Mouse (Mus musculus) lung, embryonic 14.5 days (tissue): ENCODE data around the gene Clic1. TPM values are rescaled to one million over a fixed set of nuclear protein-coding genes. Genes with fewer than 3 reads are reported as not detected.

Source experiments
- ATAC-seq: fragments of 200-750 bp; cut with Nextera tagmentation; 2 replicates; pipeline ENCODE4 v1.8.0; 2017; ENCODE audit warnings: mild to moderate bottlenecking, moderate TSS enrichment, moderate library complexity; ENCODE audit not compliant: insufficient read depth
- DNase-seq: peaks from one replicate; pipeline ENCODE4 v3.0.0-alpha.2; 2015
- H3K27ac ChIP-seq: fragments of 300-500 bp; sonication (generic); 2 replicates; pipeline ENCODE4 v1.5.1; 2014; ENCODE audit warnings: low read depth, mild to moderate bottlenecking, moderate library complexity
- H3K27me3 ChIP-seq: fragments of 300-500 bp; sonication (generic); 2 replicates; pipeline ENCODE4 v1.6.1; 2014; ENCODE audit warnings: low read length, control low read depth; ENCODE audit not compliant: insufficient read depth
- H3K36me3 ChIP-seq: fragments of 300-500 bp; sonication (generic); 2 replicates; pipeline ENCODE4 v1.6.1; 2014; ENCODE audit warnings: control low read depth; ENCODE audit not compliant: insufficient read depth
- H3K4me1 ChIP-seq: fragments of 300-500 bp; sonication (generic); 2 replicates; pipeline ENCODE4 v1.6.1; 2014; ENCODE audit warnings: antibody characterized with exemption, control low read depth; ENCODE audit not compliant: insufficient read depth
- H3K4me2 ChIP-seq: fragments of 300-500 bp; sonication (generic); 2 replicates; pipeline ENCODE4 v1.6.1; 2014; ENCODE audit warnings: mild to moderate bottlenecking
- H3K4me3 ChIP-seq: fragments of 300-500 bp; sonication (generic); 2 replicates; pipeline ENCODE4 v1.5.1; 2014; ENCODE audit warnings: low read depth, low read length
- H3K9ac ChIP-seq: fragments of 300-500 bp; sonication (generic); 2 replicates; pipeline ENCODE4 v1.6.1; 2014
- H3K9me3 ChIP-seq: fragments of 300-500 bp; sonication (generic); 2 replicates; pipeline ENCODE4 v1.6.1; 2016; ENCODE audit warnings: low read depth, low read length, control low read depth
- CTCF ChIP-seq: IDR thresholded peaks from 2 replicates; pipeline ENCODE4 v1.5.1; 2016; ENCODE audit warnings: antibody characterized with exemption, low read depth
- WGBS: fragments of 180-500 bp; shearing (Covaris S2); extraction: QIAGEN DNeasy Blood & Tissue Kit; methylation state at CpG from one replicate; pipeline ENCODE4 v1.1.7; 2014; 5-methylcytosine and 5-hydroxymethylcytosine counted together
- polyA plus RNA-seq: library from polyadenylated mRNA; unstranded; fragments of >200 nt; fragmentation: Nextera tagmentation; extraction: Ambion mirVana; gene quantifications from 2 replicates; pipeline ENCODE4 v1.2.1, GENCODE M21; 2014

Clic1 gene
- polyA plus RNA-seq, 1 experiment from 2014 or later, result 73.6 TPM

GRCm38 (mm10) chr17:35077786-35078233, 28.0 kb downstream of the Clic1 start, which contains the start of gene Ly6g6d:
Gene Ly6g6d (minus strand): TSS chr17:35078065.
- peak; percentile 65 for TF ChIP-seq CTCF
- Histone ChIP-seq H3K4me1 (0 out of 2 replicates have a peak, but pooled peaks cover 4% of the 10 kb centered on the region), H3K27ac (peak within 1 kb of the TSS; percentile 69; the same call in 1 of the 2 replicates), H3K4me2 (peak within 1 kb of the TSS; percentile 54), H3K4me3 (peak within 1 kb of the TSS; percentile 21), H3K27me3 (no peaks in the 10 kb centered on the region), H3K9me3 (no peaks in the 10 kb centered on the region), H3K36me3 (no peaks in the 10 kb centered on the region), H3K9ac (peak within 1 kb of the TSS; percentile 44)
- 10% methylated on average over 14 of the region's 14 CpGs for WGBS
- ATAC-seq (peak; percentile 75), DNase-seq (peak; percentile 60)

DNA sequence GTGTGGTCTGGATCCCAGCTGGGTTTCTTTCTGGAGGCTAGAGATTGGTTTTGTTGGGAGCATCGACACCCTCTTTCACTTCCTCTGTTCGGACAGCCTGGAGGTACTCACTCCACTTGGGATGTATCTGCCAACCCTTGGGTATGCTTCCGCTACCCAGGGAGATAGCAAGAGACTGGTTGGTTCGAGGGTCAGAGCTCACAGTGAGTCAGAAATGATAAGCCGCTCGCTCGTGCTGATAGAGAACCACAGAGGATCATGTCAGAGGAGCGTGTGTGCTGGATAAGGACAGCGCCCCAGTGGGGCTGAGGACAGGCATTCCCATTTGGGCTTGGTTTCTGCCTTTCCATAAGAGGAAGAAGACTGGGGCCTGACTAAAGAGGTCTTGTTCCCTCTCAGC, 30.0 kb downstream of the Clic1 start:
- no peak for TF ChIP-seq CTCF
- Histone ChIP-seq H3K4me2 (no peak overlapping the region), H3K27ac (no peak overlapping the region), H3K4me3 (no peak overlapping the region), H3K9ac (peak overlapping the region; percentile 15; the same call in 1 of the 2 replicates), H3K4me1 (0 out of 2 replicates have a peak, but pooled peaks cover 4% of the 10 kb centered on the region), H3K36me3 (no peaks in the 10 kb centered on the region), H3K9me3 (no peaks in the 10 kb centered on the region), H3K27me3 (no peaks in the 10 kb centered on the region)
- DNase-seq (no peak), ATAC-seq (no peak)
- WGBS, result 40% methylated on average over 9 of the region's 9 CpGs

DNA sequence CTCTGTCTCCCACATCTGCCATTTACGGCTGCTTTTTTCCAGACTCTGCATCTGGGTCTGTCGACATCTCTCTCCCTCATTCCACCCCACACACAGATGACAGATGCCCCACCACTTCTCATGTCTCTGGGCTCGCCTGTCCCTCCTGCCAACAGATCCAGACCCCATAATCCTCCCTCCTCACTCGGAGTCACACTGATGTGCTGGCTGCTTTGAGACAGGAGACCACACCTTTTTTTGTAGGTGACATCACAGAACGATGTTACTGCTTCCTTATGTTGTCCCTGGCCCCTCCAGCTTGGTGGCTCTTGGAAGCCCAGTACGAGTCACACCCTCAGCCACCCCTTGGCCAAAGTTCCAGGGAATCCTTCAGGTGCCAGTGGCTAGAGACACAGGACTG, 30.5 kb downstream of the Clic1 start:
- Histone ChIP-seq H3K9ac (peak overlapping the region; percentile 15; the same call in 1 of the 2 replicates), H3K4me2 (no peak overlapping the region), H3K4me1 (0 out of 2 replicates have a peak, but pooled peaks cover 4% of the 10 kb centered on the region), H3K4me3 (no peak overlapping the region), H3K27me3 (no peaks in the 10 kb centered on the region), H3K9me3 (no peaks in the 10 kb centered on the region), H3K36me3 (no peaks in the 10 kb centered on the region), H3K27ac (no peak overlapping the region)
- DNase-seq (no peak), ATAC-seq (no peak)
- TF ChIP-seq CTCF, result no peak
- WGBS, result 46% methylated on average over 6 of the region's 6 CpGs

DNA sequence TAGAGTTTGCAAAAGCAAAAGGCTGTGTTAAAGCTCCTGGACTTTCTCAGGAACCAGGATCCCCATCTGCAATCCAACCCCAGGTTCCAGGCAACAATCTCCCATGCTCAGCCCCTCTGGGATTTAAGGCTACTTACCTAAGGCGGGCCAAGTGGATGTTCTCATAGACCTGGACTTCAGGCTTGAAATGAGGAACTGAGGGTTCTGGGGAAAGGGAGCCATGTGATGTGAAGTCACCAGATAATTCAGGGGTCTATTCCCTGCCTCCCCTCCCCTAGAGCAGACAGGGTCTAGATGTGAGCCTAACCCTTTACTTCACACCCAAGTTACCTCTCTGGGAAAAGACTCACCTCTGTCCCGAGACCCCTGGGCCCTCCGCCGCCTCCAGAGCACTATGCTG, 30.9 kb downstream of the Clic1 start:
- DNase-seq, result no peak
- Histone ChIP-seq H3K9ac (no peak overlapping the region), H3K9me3 (no peaks in the 10 kb centered on the region), H3K27ac (no peak overlapping the region), H3K4me1 (0 out of 2 replicates have a peak, but pooled peaks cover 4% of the 10 kb centered on the region), H3K36me3 (no peaks in the 10 kb centered on the region), H3K4me2 (no peak overlapping the region), H3K27me3 (no peaks in the 10 kb centered on the region), H3K4me3 (no peak overlapping the region)
- TF ChIP-seq CTCF, result no peak
- ATAC-seq, result no peak
- WGBS, result 84% methylated on average over 4 of the region's 4 CpGs

DNA sequence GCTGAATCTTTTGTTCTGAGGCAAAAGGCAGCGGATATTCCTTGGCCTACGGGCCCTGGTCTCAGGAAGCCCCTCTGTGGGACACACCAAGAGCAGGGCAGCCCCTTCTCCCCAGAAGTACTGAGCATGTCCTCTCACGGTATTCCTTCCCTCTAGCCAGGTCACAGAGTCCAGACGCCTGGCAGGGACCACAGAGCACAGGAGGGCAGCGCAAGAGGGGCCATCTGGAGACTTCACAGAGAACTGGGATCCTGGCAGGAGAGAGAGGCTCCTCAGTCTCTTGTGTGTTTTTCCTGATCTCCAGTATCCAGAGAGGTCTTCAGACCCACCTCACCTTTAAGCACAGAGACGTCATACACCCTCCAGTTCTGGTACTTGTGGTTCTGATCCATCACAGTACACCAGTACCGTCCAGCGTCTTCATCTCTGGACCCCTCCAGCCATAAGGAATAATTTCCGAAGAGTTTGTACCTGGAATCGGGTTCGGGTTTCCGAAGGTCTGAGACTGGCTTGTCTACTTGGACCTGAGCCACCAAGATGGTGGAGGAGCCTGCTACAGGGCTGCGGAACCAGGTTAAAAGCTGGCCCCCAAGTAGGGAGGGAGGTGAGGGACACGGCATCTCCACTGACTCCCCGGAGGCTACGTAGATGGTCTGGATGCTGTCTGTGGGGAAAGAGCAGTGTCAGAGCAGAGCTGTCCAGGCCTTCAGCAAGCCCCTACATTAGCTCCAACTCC, 33.2 kb downstream of the Clic1 start:
- 79% methylated on average over 16 of the region's 16 CpGs for WGBS
- no peak for ATAC-seq
- no peak for DNase-seq
- Histone ChIP-seq H3K4me3 (no peak overlapping the region), H3K4me2 (no peak overlapping the region), H3K9ac (no peak overlapping the region), H3K36me3 (no peaks in the 10 kb centered on the region), H3K4me1 (no peaks in the 10 kb centered on the region), H3K9me3 (no peaks in the 10 kb centered on the region), H3K27me3 (no peaks in the 10 kb centered on the region), H3K27ac (no peak overlapping the region)
- no peak for TF ChIP-seq CTCF

DNA sequence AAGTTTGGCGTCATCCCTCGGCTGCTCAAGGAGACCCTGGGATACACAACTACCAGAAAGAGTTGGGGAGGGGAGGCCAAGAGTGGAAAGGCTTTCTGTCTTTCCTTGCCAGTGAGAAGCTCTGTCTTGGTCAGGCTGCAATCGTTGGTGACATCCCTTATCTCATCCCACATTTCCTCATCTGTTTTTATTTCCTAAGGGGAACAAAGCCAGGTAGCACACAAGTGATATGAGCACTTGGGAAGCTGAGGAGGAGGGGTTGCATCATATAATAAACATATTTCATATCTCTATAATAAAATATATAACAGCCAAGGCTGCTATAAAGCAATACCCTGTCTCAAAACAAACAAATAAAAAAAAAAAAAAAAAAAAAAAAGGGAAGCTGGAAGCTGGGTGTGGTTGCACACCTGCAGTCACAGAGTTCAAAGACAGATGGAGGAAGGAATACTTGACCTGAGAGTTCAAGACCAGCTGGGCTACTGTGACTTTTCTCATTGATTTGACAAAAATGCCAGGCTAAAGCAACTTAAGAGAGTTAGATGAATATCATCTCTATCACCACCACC, 34.2 kb downstream of the Clic1 start:
- H3K4me3 ChIP-seq, result no peak overlapping the region
- H3K27ac ChIP-seq, result no peak overlapping the region
- H3K36me3 ChIP-seq, result no peaks in the 10 kb centered on the region
- DNase-seq (no peak), ATAC-seq (no peak)
- H3K9me3 ChIP-seq, result no peaks in the 10 kb centered on the region
- H3K9ac ChIP-seq, result no peak overlapping the region
- no peak for TF ChIP-seq CTCF
- WGBS, result 64% methylated on average over 3 of the region's 3 CpGs
- no peaks in the 10 kb centered on the region for H3K27me3 ChIP-seq
- no peaks in the 10 kb centered on the region for H3K4me1 ChIP-seq
- no peak overlapping the region for H3K4me2 ChIP-seq

DNA sequence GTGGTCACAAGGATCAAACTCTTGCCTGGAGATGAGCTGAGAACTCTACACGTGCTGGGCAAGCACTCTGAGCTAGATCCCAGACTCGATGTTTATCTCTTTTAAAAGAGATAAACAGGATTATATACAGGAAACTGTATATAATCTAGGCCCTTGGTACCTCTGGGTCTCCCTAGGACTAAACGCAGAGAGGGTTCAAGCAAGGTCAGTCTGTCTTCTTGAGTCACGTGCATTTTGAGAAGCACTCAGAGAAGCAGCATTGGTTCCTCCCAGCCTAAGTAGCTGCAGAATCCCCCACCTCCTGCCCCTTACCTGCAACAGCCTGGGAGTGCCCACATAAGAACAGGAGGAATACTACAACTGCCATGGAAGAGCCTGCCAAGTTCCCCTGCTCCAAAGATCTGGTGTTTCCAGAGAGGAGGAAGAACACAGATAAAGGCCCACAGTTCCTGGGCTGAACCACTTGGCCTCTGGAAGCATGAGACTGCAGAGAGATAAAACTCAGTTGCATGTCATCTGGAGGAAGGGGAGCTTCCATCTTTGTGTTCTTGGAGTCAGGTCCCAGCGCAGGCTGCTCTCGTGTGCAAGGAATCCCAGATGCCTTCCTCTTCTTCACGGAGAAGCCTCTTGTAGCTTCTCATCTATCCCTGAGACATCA, 35.6 kb downstream of the Clic1 start, which contains the start of gene Ly6g6f:
Ly6g6f (minus strand) TSS at position 403 of the 658 bp plus-strand sequence.
- ATAC-seq, result no peak

More for the DNA sequence above, 35.6 kb downstream of the Clic1 start, which contains the start of gene Ly6g6f:
- Histone ChIP-seq H3K4me3 (no peak within 1 kb of the TSS), H3K36me3 (no peaks in the 10 kb centered on the region), H3K4me1 (peaks cover 5% of the 10 kb centered on the region), H3K4me2 (no peak within 1 kb of the TSS), H3K9me3 (no peaks in the 10 kb centered on the region), H3K9ac (no peak within 1 kb of the TSS), H3K27ac (no peak within 1 kb of the TSS), H3K27me3 (no peaks in the 10 kb centered on the region)
- no peak for DNase-seq
- TF ChIP-seq CTCF, result no peak
- 58% methylated on average over 7 of the region's 7 CpGs for WGBS
